In the genomic region with DNA sequence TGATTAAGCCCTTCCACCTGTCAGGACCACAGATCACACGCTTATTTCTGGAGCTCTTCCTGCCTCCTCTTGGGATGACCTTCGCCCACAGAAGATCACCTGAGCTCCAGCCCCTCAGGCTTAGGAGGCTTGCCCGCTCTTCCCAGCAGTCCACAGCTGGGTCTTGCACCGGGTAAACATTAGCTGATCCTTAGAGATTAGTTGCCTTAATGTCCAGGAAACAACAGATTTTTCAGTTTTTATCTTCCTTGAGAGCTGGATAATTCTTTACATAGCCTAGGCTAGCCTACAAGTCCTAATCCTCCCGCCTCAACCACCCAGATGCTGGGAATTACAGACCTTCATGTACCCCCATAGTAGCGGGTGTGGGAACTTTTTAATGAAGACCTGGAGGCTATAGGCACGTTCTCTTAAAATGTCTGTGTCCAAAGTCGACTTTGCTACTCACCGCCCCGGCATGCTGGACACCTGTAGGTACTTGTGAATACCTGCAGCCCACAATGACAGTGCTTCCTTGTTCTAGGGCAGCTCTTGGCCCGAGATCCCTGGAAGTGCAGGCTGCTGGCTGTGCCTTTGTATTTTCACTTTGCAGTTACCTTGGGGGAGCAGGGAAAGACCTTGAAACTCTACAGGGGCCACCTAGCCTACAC, we compare ENCODE assay signal across 10 mouse cellular contexts. TPM values are rescaled to one million over a fixed set of nuclear protein-coding genes. Genes with fewer than 3 reads are reported as not detected.
DNase-seq lines count a peak whose midpoint lies in the region; ATAC-seq and TF ChIP-seq lines count a peak whose summit lies in the region.
"Had no signal": no experiment of that assay in that cellular context is flagged by ENCODE, and none has a peak within 500 bp of the region (broad histone marks: within the 10 kb centered on the region; RNA-seq: fewer than 3 reads in every experiment).

No protein-coding gene starts in this region.

- peak; percentile 44 for DNase-seq in lung, postnatal 0 days (ENCODE audit: low spot score)
- no peak for DNase-seq in lung, postnatal 4 days
- DNase-seq in gonadal fat pad, adult 2 months (ENCODE audit: low read depth), result peak; percentile 82
- peak; percentile 52 for DNase-seq in kidney, postnatal 10 days
- DNase-seq in MN1 (ENCODE audit: low spot score), result no peak
- DNase-seq in natural killer cell, adult 2 months (ENCODE audit: low spot score in 2 of 2), result no peak
- DNase-seq: cerebellum, adult 11-12 months; thymus, postnatal 25 days had no signal

- peaks cover 7% of the 10 kb centered on the region; the same call in 1 of the 2 replicates for H3K4me1 ChIP-seq in lung, postnatal 0 days (ENCODE audit: insufficient read depth, low read depth, low read length)
- peaks cover 16% of the 10 kb centered on the region for H3K4me1 ChIP-seq in stomach, embryonic 14.5 days (ENCODE audit: control insufficient read depth, insufficient read depth, low read length)

- no peak for TF ChIP-seq CTCF in lung, postnatal 0 days (IDR thresholded peaks at IDR 0.05)

- WGBS in lung, postnatal 0 days, result 36% methylated on average over 11 of the region's 11 CpGs
- 45% methylated on average over 11 of the region's 11 CpGs for WGBS in stomach, embryonic 14.5 days

- H3K4me3 ChIP-seq in lung, postnatal 0 days (ENCODE audit: low read depth, low read length), result no peak overlapping the region
- H3K4me3 ChIP-seq in stomach, embryonic 14.5 days (ENCODE audit: low read depth, low read length), result no peak overlapping the region
- H3K4me3 ChIP-seq: layer of hippocampus, adult 2 months had no signal

- no peaks in the 10 kb centered on the region for H3K9me3 ChIP-seq in lung, postnatal 0 days (ENCODE audit: low read length)
- H3K9me3 ChIP-seq in stomach, embryonic 14.5 days (ENCODE audit: control insufficient read depth, low read depth, low read length), result no peaks in the 10 kb centered on the region

- H3K9ac ChIP-seq in lung, postnatal 0 days (replicated peaks; ENCODE audit: low read depth), result 0 out of 2 replicates have a peak overlapping the region, but pooled peaks have one; percentile 23
- H3K9ac ChIP-seq in stomach, embryonic 14.5 days (replicated peaks; ENCODE audit: low read depth, low read length), result no peak overlapping the region

- H3K36me3 ChIP-seq in lung, postnatal 0 days (ENCODE audit: insufficient read depth, low read length), result no peaks in the 10 kb centered on the region
- no peaks in the 10 kb centered on the region for H3K36me3 ChIP-seq in stomach, embryonic 14.5 days (ENCODE audit: control insufficient read depth, insufficient read depth, low read length)

- ATAC-seq in lung, postnatal 0 days, result no peak
- ATAC-seq in stomach, embryonic 14.5 days (ENCODE audit: insufficient number of reproducible peaks, insufficient read depth, low FRiP score, low read depth), result no peak

- H3K4me2 ChIP-seq in lung, postnatal 0 days (replicated peaks; ENCODE audit: low read depth, low read length), result no peak overlapping the region
- H3K4me2 ChIP-seq in stomach, embryonic 14.5 days (replicated peaks; ENCODE audit: low read depth, low read length), result peak overlapping the region; percentile 25

- H3K27ac ChIP-seq in lung, postnatal 0 days (ENCODE audit: low read length), result no peak overlapping the region
- H3K27ac ChIP-seq in stomach, embryonic 14.5 days (ENCODE audit: low read length), result peak overlapping the region; percentile 74

- no peaks in the 10 kb centered on the region for H3K27me3 ChIP-seq in lung, postnatal 0 days (replicated peaks; ENCODE audit: insufficient read depth, low read length)
- H3K27me3 ChIP-seq in stomach, embryonic 14.5 days (ENCODE audit: control insufficient read depth, insufficient read depth, low read length), result no peaks in the 10 kb centered on the region

- TF ChIP-seq EP300 in lung, postnatal 0 days (IDR thresholded peaks at IDR 0.05), result no peak

RNA-seq across cellular contexts. Expression of gene Ubald2, which starts 2.3 kb away (rescaled TPM):
- polyA plus RNA-seq in lung, postnatal 0 days (2015; fragmentation: Nextera tagmentation; extraction: Ambion mirVana), result 50.4 and 56.6 TPM in 2 replicates
- polyA plus RNA-seq in gonadal fat pad, adult 2 months (2012; rRNA removed), result 110 and 127 TPM in 2 replicates
- polyA plus RNA-seq in stomach, embryonic 14.5 days (2014; fragmentation: Nextera tagmentation; extraction: Ambion mirVana), result 56.1 and 60.7 TPM in 2 replicates

RNA-seq across cellular contexts. Expression of gene Rnf157, which starts 18.7 kb away (rescaled TPM):
- 1.4 and 1.8 TPM in 2 replicates for polyA plus RNA-seq in lung, postnatal 0 days (2015; fragmentation: Nextera tagmentation; extraction: Ambion mirVana)
- 12.5 and 16.1 TPM in 2 replicates for polyA plus RNA-seq in gonadal fat pad, adult 2 months (2012; rRNA removed)
- polyA plus RNA-seq in stomach, embryonic 14.5 days (2014; fragmentation: Nextera tagmentation; extraction: Ambion mirVana), result 9.8 and 12.8 TPM in 2 replicates

RNA-seq across cellular contexts. Expression of gene Qrich2, which starts 34.5 kb away (rescaled TPM):
- polyA plus RNA-seq in lung, postnatal 0 days (2015; fragmentation: Nextera tagmentation; extraction: Ambion mirVana), result 0.05 and 0.06 TPM in 2 replicates
- 1.2 and 3.0 TPM in 2 replicates for polyA plus RNA-seq in gonadal fat pad, adult 2 months (2012; rRNA removed)
- 0.22 TPM in 1 of 2 replicates, not detected in the other for polyA plus RNA-seq in stomach, embryonic 14.5 days (2014; fragmentation: Nextera tagmentation; extraction: Ambion mirVana)

Comparison
In these comparisons a context has a peak if more than half of its experiments do, and no peak if none do; other contexts are left out.
1. DNase-seq: peak in lung, postnatal 0 days (single experiment), gonadal fat pad, adult 2 months (single experiment) and kidney, postnatal 10 days (single experiment); none in lung, postnatal 4 days (0 of 2), MN1 (single experiment) and natural killer cell, adult 2 months (0 of 2).